Mouse (Mus musculus): ENCODE results near the gene Stambp. TPM values are rescaled to one million over a fixed set of nuclear protein-coding genes. Genes with fewer than 3 reads are reported as not detected.

Stambp gene
- polyA plus RNA-seq (2012; rRNA removed) = 10.4 and 14.2 TPM in 2 replicates

DNA sequence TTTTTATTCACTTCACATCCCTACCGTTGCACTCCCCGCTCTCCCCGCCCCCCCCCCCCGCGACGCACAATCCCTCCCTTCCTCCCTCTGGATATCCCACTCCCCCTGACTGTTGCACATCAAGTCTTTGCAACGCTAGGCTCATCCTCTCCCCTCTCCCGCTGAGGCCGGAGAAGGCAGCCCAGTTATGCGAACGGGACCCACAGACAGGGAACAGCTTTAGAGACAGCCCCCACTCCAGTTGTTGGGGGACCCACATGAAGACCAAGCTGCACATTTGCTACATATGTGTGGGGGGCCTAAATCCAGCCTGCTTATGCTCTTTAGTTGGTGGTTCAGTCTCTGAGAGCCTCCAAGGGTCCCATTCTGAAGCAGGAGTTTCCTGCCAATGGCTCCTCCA, at the start of gene Stambp:
Gene Stambp, minus strand, starts transcription at position 59 of the 400 bp plus-strand sequence.

DNA sequence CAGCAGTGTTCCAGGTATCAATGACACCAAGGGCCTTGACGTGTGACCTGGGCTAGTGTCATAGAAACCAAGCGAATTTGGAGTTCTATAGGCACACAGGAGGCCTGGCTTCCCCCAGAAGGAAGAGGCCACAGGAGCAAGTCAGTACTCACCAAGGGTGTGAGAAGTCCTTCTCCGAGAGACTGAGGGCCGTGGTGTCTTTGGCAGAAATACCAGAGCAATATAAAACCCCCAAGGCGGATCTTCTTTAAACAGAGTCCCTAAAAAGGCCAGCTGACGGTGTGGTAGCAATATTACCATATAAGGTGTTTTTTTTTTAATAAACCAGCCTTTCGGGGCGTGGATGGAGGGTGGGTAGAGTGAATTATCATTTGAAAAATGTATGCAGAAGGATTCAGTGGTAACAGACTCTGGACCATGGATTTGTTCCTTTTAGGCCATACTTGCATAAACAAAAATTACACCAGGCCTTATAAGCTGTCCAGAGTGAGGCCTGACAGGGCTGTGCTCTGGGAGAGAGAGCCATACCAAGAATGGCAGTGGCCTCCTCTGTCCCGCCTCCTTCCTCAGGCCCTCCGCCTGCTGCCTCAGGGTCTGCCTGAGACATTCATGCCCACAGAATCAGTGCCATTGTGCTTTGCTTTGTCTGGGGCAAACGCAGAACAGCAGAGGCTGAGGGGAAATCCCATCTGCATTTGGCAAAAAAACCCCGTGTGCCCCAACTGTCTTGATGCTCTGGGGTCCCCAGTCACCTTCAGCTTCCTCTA, 36.3 kb downstream of the Stambp start, which contains the start of gene Actg2:
Gene Actg2, minus strand, starts transcription at position 238 of the 767 bp plus-strand sequence.

GRCm38 (mm10) chr6:83506258-83507167, 66.0 kb downstream of the Stambp start, which contains the start of gene Dguok:
TSS of gene Dguok (minus strand) at chr6:83506969.

Other genes with a start within 250 kb of the Stambp start
- gene Mthfd2, start 246.8 kb downstream of the Stambp start, polyA plus RNA-seq (2012; rRNA removed) = 6.3 and 8.8 TPM in 2 replicates
- 20.7 and 74.5 TPM in 2 replicates for gene Mob1a, start 246.7 kb downstream of the Stambp start, polyA plus RNA-seq (2012; rRNA removed)
- gene Bola3, start 223.6 kb downstream of the Stambp start, polyA plus RNA-seq (2012; rRNA removed) = 5.5 and 9.7 TPM in 2 replicates
- 12.4 and 13.2 TPM in 2 replicates for gene Tet3, start 113.6 kb downstream of the Stambp start, polyA plus RNA-seq (2012; rRNA removed)
- 57.3 and 60.1 TPM in 2 replicates for gene Dguok, start 65.8 kb downstream of the Stambp start, polyA plus RNA-seq (2012; rRNA removed)
- 499 and 574 TPM in 2 replicates for gene Actg2, start 36.5 kb downstream of the Stambp start, polyA plus RNA-seq (2012; rRNA removed)
- gene Clec4f, start 83.5 kb upstream of the Stambp start, polyA plus RNA-seq (2012; rRNA removed) = not detected in 2 replicates
- not detected in 2 replicates for gene Cd207, start 105.1 kb upstream of the Stambp start, polyA plus RNA-seq (2012; rRNA removed)
- not detected in 2 replicates for gene Vax2, start 138.5 kb upstream of the Stambp start, polyA plus RNA-seq (2012; rRNA removed)
- gene Atp6v1b1, start 170.3 kb upstream of the Stambp start, polyA plus RNA-seq (2012; rRNA removed) = 2.4 and 3.4 TPM in 2 replicates
- not detected in 2 replicates for gene Ankrd53, start 189.9 kb upstream of the Stambp start, polyA plus RNA-seq (2012; rRNA removed)
- gene Tex261, start 203.1 kb upstream of the Stambp start, polyA plus RNA-seq (2012; rRNA removed) = 130 and 137 TPM in 2 replicates
- gene Nagk, start 222.3 kb upstream of the Stambp start, polyA plus RNA-seq (2012; rRNA removed) = 20.8 and 24.5 TPM in 2 replicates

All from ovary, adult 2 months (tissue).